Mouse (Mus musculus): ENCODE data around the gene Cep63.

GRCm38 (mm10) chr9:102541666-102542065 is 84.7 kb downstream of the Cep63 start:
- no peak for TF ChIP-seq CTCF (IDR thresholded peaks at IDR 0.05; ENCODE audit: control insufficient read depth, insufficient read depth, low read length)
- TF ChIP-seq POLR2A (IDR thresholded peaks at IDR 0.05; ENCODE audit: borderline replicate concordance, control insufficient read depth, low read depth, low read length): no peak
